Mouse (Mus musculus): ENCODE data around the gene Cabcoco1.

DNA sequence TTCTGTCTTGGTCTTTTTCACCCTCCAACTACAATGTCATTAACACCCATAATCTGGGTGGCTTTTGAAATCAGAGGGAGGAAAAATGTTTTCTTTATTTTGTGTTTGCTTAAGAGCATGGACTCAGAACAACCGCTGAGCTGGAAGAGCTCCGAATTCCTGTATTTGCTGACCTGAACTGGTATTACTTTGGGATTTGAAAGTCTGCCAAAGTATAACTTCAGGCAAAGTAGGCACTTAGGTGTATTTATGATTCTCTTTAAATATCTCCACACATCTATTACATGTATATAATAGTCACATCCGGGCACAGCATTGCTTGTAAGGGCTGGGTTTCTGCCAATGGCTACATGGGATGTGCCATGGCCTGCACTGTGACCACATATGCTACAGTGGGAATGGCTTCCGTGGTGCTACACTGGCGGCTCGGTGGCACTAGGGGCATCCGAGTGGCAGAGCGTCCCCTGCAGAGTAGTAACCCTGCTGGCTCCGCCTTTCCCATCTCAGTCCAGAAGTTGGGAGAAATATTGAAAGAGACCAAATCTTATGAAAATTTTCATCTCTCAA, 37.0 kb downstream of the Cabcoco1 start:
- no peak for TF ChIP-seq CTCF (IDR thresholded peaks at IDR 0.05; ENCODE audit: borderline replicate concordance, extremely low read depth, insufficient read depth, insufficient read length)
- no peak for TF ChIP-seq POLR2A (IDR thresholded peaks at IDR 0.05; ENCODE audit: borderline replicate concordance, extremely low read depth, insufficient read depth, insufficient read length, poor library complexity, severe bottlenecking)

Measured in brain, embryonic 14.5 days (tissue).